Mouse (Mus musculus) adrenal gland, adult 2 months (tissue): ENCODE data around the gene Olfr114. TPM values are rescaled to one million over a fixed set of nuclear protein-coding genes. Genes with fewer than 3 reads are reported as not detected.

ENCODE experiments used
- DNase-seq: peaks from one replicate; pipeline ENCODE4 v3.0.0; 2021
- long read RNA-seq: library from polyadenylated mRNA; stranded (forward); transcript quantifications from one replicate; pipeline ENCODE4 v2.0.0, GENCODE M21; 2021
- polyA plus RNA-seq: library from polyadenylated mRNA; depleted of rRNA; stranded (reverse); fragments of >200 nt; gene quantifications from 2 replicates; pipeline ENCODE4 v1.2.3, GENCODE M21; 2012; rRNA removed
- total RNA-seq, 2 experiments: library from RNA; stranded (reverse); gene quantifications; 2 replicates each; pipeline ENCODE4 v1.2.3; 2021

Olfr114 gene
- total RNA-seq (not detected), polyA plus RNA-seq (not detected in 2 replicates)
- long read RNA-seq, result 0 reads

DNA sequence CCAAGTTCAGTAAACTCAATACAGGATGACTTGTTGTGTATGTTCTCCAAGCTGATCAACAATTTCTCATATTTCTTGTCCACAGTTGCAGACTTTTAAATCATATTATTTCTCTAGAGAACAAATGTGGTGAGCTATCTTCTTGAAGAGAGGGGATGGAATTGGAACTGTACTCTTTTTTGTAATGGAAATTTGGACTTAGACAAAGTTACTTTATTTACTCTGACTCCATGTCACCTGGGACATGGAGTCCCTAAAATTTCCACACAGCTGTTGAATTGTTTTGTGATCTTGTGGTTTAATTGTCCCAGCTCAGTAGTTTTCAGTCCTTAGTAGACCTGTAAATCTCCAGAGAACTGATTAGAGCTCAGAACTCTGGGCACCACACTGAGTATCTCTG, at the start of gene Olfr114:
TSS of gene Olfr114 (minus strand) at position 101 of the 400 bp plus-strand sequence.
- no peak for DNase-seq

GRCm38 (mm10) chr17:37627009-37627408, 34.5 kb upstream of the Olfr114 start, which contains the start of the genes Olfr115 and Olfr116:
TSS of gene Olfr115 (minus strand) at chr17:37627109.
TSS of gene Olfr116 (minus strand) at chr17:37627199.
- DNase-seq, result no peak

GRCm38 (mm10) chr17:37577563-37577962, 15.0 kb downstream of the Olfr114 start, which contains the start of gene Olfr113:
TSS of gene Olfr113 (minus strand) at chr17:37577663.
- DNase-seq, result no peak

GRCm38 (mm10) chr17:37569351-37569750, 23.2 kb downstream of the Olfr114 start, which contains the start of gene Olfr112:
TSS of gene Olfr112 (minus strand) at chr17:37569451.
- DNase-seq, result no peak

DNA sequence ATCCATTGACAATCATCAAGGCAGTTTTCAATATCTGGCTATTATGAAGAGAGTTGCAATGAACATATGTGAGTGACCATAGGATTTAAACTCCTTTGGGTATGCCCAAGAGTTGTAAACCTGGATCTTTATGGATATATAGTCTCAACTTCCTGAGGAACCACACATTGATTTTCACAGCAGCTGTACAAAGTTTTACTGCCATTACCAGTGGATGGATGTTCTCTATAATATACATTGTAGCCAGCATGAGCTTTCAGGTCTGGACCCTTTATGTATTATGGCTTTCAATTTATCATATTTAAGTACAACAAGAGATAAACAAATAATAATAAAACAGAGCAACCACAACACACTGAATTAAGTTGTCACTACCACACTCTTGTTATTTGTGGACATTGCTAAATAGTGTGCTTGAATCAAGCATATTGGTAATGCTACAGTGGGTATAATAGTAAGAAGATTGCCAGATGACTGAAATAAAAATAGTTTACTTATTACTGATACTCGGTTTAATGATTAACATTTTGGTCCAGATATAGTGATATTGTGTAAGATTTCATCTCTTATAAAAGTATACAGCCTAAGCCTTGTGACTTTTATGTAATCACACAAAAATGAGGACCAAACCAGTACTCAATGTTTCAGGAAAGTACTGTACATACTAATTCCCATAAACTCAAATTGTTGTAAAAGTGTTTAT, 33.5 kb downstream of the Olfr114 start:
- DNase-seq, result no peak

DNA sequence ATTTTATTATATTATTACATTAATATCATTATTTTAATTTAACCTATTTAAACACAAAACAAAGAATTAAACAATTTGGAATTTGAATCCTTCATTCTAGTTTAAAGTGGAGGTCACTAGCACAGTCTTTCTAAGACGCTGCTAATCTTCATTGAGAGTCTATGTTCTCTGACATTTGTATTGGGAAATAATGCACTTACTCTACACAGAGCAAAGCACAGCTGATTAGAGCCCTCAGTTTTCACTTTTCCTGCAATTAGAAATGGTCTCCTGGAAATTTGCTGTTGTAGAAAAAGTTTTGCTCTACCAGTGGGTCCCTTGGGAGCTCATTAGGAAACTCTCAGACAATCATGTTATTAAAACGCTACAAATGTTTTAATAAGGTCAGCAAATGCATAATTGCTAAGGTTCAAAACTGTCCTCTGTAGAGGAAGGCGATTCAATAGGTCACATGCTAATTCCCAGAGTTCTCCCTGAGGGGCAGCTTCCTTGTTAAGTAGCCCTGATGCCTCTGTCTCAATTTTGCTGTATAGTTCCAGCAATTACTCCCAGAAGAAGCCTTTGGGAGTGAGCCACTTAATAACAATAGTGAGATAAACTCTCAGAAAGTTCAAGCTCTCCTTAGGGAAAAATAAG, 48.6 kb downstream of the Olfr114 start:
- DNase-seq, result no peak

- no peak for DNase-seq
These were observed 51.0 kb downstream of the Olfr114 start for GRCm38 (mm10) chr17:37541454-37542119.

Other genes with a start within 250 kb of the Olfr114 start
- not detected for gene Olfr104-ps, start 233.2 kb downstream of the Olfr114 start, total RNA-seq
- gene Olfr104-ps, start 233.2 kb downstream of the Olfr114 start, polyA plus RNA-seq, result not detected in 2 replicates
- not detected for gene Olfr105-ps, start 213.7 kb downstream of the Olfr114 start, total RNA-seq
- not detected in 2 replicates for gene Olfr105-ps, start 213.7 kb downstream of the Olfr114 start, polyA plus RNA-seq
- not detected for gene Olfr106-ps, start 202.3 kb downstream of the Olfr114 start, total RNA-seq
- gene Olfr106-ps, start 202.3 kb downstream of the Olfr114 start, polyA plus RNA-seq, result not detected in 2 replicates
- not detected for gene Olfr107, start 193.5 kb downstream of the Olfr114 start, total RNA-seq
- gene Olfr107, start 193.5 kb downstream of the Olfr114 start, polyA plus RNA-seq, result not detected in 2 replicates
- gene Olfr108, start 147.3 kb downstream of the Olfr114 start, total RNA-seq, result not detected
- not detected in 2 replicates for gene Olfr108, start 147.3 kb downstream of the Olfr114 start, polyA plus RNA-seq
- gene Olfr109, start 133.8 kb downstream of the Olfr114 start, total RNA-seq, result not detected
- gene Olfr109, start 133.8 kb downstream of the Olfr114 start, polyA plus RNA-seq, result not detected in 2 replicates
- gene H2-M2, start 109.2 kb downstream of the Olfr114 start, total RNA-seq, result 1 to 10 TPM in 1 of 2 experiments, under 1 TPM in 1; 0.43 to 1.7 TPM
- 0.62 and 0.90 TPM in 2 replicates for gene H2-M2, start 109.2 kb downstream of the Olfr114 start, polyA plus RNA-seq
- gene Olfr110, start 100.3 kb downstream of the Olfr114 start, total RNA-seq, result not detected
- gene Olfr110, start 100.3 kb downstream of the Olfr114 start, polyA plus RNA-seq, result 0.09 and 0.11 TPM in 2 replicates
- gene Olfr111, start 84.7 kb downstream of the Olfr114 start, total RNA-seq, result under 1 TPM; 0.14 to 0.17 TPM
- gene Olfr111, start 84.7 kb downstream of the Olfr114 start, polyA plus RNA-seq, result 0.09 and 0.73 TPM in 2 replicates
- not detected for gene Olfr112, start 23.3 kb downstream of the Olfr114 start, total RNA-seq
- gene Olfr112, start 23.3 kb downstream of the Olfr114 start, polyA plus RNA-seq, result not detected in 2 replicates
- gene Olfr113, start 15.1 kb downstream of the Olfr114 start, total RNA-seq, result not detected
- not detected in 2 replicates for gene Olfr113, start 15.1 kb downstream of the Olfr114 start, polyA plus RNA-seq
- gene Olfr115, start 34.4 kb upstream of the Olfr114 start, total RNA-seq, result not detected
- not detected in 2 replicates for gene Olfr115, start 34.4 kb upstream of the Olfr114 start, polyA plus RNA-seq
- gene Olfr116, start 34.5 kb upstream of the Olfr114 start, total RNA-seq, result not detected
- not detected in 2 replicates for gene Olfr116, start 34.5 kb upstream of the Olfr114 start, polyA plus RNA-seq
- not detected for gene Olfr117, start 71.0 kb upstream of the Olfr114 start, total RNA-seq
- gene Olfr117, start 71.0 kb upstream of the Olfr114 start, polyA plus RNA-seq, result not detected in 2 replicates
- gene Olfr118, start 74.2 kb upstream of the Olfr114 start, total RNA-seq, result not detected
- gene Olfr118, start 74.2 kb upstream of the Olfr114 start, polyA plus RNA-seq, result not detected in 2 replicates
- not detected for gene Olfr119, start 103.8 kb upstream of the Olfr114 start, total RNA-seq
- not detected in 2 replicates for gene Olfr119, start 103.8 kb upstream of the Olfr114 start, polyA plus RNA-seq
- not detected for gene Olfr120, start 129.1 kb upstream of the Olfr114 start, total RNA-seq
- gene Olfr120, start 129.1 kb upstream of the Olfr114 start, polyA plus RNA-seq, result not detected in 2 replicates
- gene Olfr121, start 156.1 kb upstream of the Olfr114 start, total RNA-seq, result not detected
- gene Olfr121, start 156.1 kb upstream of the Olfr114 start, polyA plus RNA-seq, result not detected in 2 replicates
- not detected for gene Olfr122, start 175.9 kb upstream of the Olfr114 start, total RNA-seq
- not detected in 2 replicates for gene Olfr122, start 175.9 kb upstream of the Olfr114 start, polyA plus RNA-seq
- gene Olfr123, start 200.8 kb upstream of the Olfr114 start, total RNA-seq, result not detected
- not detected in 2 replicates for gene Olfr123, start 200.8 kb upstream of the Olfr114 start, polyA plus RNA-seq
- gene Olfr124, start 207.1 kb upstream of the Olfr114 start, total RNA-seq, result not detected
- gene Olfr124, start 207.1 kb upstream of the Olfr114 start, polyA plus RNA-seq, result not detected in 2 replicates
- not detected for gene Olfr125, start 240.2 kb upstream of the Olfr114 start, total RNA-seq
- gene Olfr125, start 240.2 kb upstream of the Olfr114 start, polyA plus RNA-seq, result not detected in 2 replicates